Mouse (Mus musculus) neural tube, embryonic 14.5 days (tissue): ENCODE measurements at regions not wholly inside any gene's neighbourhood (a gene's known extent, or its start where the extent isn't known, plus 50 kb on each side); places are given as distances from the start of the nearest gene placed in this dataset.

Experiments used
- ATAC-seq: fragments of 200-750 bp; cut with Nextera tagmentation; 2 replicates; pipeline ENCODE4 v1.8.0; 2017; ENCODE audit warnings: low read depth, mild to moderate bottlenecking, moderate TSS enrichment, moderate library complexity
- H3K27ac ChIP-seq: fragments of 300-500 bp; sonication (generic); 2 replicates; pipeline ENCODE4 v1.5.1; 2014; ENCODE audit warnings: low read depth, mild to moderate bottlenecking, control low read depth, low read length, moderate library complexity, mixed read lengths
- H3K27me3 ChIP-seq: fragments of 300-500 bp; sonication (generic); 2 replicates; pipeline ENCODE4 v1.6.1; 2014; ENCODE audit warnings: low read length; ENCODE audit not compliant: control insufficient read depth, insufficient read depth
- H3K36me3 ChIP-seq: fragments of 300-500 bp; sonication (generic); 2 replicates; pipeline ENCODE4 v1.6.1; 2014; ENCODE audit warnings: low read length, mixed read lengths; ENCODE audit not compliant: control insufficient read depth, insufficient read depth
- H3K4me1 ChIP-seq: fragments of 300-500 bp; sonication (generic); 2 replicates; pipeline ENCODE4 v1.6.1; 2014; ENCODE audit warnings: low read length; ENCODE audit not compliant: control insufficient read depth, insufficient read depth
- H3K4me2 ChIP-seq: fragments of 300-500 bp; sonication (generic); 2 replicates; pipeline ENCODE4 v1.6.1; 2014; ENCODE audit warnings: mild to moderate bottlenecking, low read depth, low read length, control low read depth
- H3K4me3 ChIP-seq: fragments of 300-500 bp; sonication (generic); 2 replicates; pipeline ENCODE4 v1.5.1; 2014; ENCODE audit warnings: low read depth, low read length, control low read depth, mixed read lengths
- H3K9ac ChIP-seq: fragments of 300-500 bp; sonication (generic); replicated peaks from 2 replicates; pipeline ENCODE4 v1.6.1; 2014; ENCODE audit warnings: low read depth, mild to moderate bottlenecking, control low read depth, low read length, mixed read lengths
- H3K9me3 ChIP-seq: fragments of 300-500 bp; sonication (generic); 2 replicates; pipeline ENCODE4 v1.6.1; 2016; ENCODE audit warnings: low read length; ENCODE audit not compliant: control insufficient read depth
- WGBS: fragments of 180-500 bp; shearing (Covaris S2); extraction: QIAGEN DNeasy Blood & Tissue Kit; methylation state at CpG from one replicate; pipeline ENCODE4 v1.1.7; 2014; 5-methylcytosine and 5-hydroxymethylcytosine counted together

DNA sequence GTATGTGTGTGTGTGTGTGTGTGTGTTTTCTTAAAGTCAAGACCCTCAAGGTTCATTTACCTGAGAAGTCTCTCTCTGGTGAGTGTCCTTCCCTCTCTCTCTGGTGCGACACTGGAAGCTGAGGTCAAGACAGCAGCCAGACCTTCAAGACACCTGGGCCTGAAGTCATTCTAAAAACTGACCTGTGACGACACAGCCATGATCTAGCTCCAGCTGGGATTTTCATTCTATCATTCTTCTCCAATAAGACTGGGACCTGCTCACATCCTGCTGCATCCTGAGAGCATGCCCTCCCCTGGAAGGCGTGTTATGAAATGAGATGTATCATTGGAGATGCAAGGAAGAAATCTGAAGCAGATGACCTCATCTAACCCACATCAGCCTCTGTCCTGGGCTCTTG is 118.4 kb upstream of the Adamts9 start:
- no peaks in the 10 kb centered on the region for H3K36me3 ChIP-seq
- no peak overlapping the region for H3K9ac ChIP-seq
- ATAC-seq, result no peak
- H3K4me3 ChIP-seq, result no peak overlapping the region
- no peaks in the 10 kb centered on the region for H3K27me3 ChIP-seq
- WGBS, result 90% methylated on average over 3 of the region's 3 CpGs
- peaks cover 8% of the 10 kb centered on the region; the same call in 1 of the 2 replicates for H3K4me1 ChIP-seq
- H3K4me2 ChIP-seq, result no peak overlapping the region
- H3K27ac ChIP-seq, result no peak overlapping the region
- no peaks in the 10 kb centered on the region for H3K9me3 ChIP-seq

DNA sequence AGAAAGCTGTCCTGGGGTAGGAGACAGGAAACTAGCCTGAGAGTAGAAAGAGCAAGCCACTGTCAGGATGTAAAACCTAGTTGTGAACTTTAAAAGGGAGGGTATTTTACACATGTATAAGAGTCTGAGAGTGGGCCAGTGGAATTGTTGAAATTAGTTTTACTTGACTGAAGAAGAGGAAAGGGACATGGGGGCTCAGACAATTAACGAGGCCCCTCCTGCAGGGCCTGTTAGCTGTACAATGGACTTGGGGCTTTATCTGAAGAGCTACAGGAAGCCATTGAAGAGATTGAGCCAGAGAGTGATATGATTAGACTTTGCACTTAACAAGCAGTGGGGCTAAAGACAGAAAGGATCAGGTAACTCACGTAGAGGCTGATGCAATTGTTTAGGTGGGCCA is 102.2 kb upstream of the Adamts9 start:
- Histone ChIP-seq H3K4me1 (no peaks in the 10 kb centered on the region), H3K4me2 (no peak overlapping the region), H3K9ac (no peak overlapping the region), H3K9me3 (no peaks in the 10 kb centered on the region), H3K27ac (no peak overlapping the region), H3K36me3 (no peaks in the 10 kb centered on the region), H3K4me3 (no peak overlapping the region), H3K27me3 (no peaks in the 10 kb centered on the region)
- no peak for ATAC-seq
- 53% methylated on average over 2 of the region's 2 CpGs for WGBS

DNA sequence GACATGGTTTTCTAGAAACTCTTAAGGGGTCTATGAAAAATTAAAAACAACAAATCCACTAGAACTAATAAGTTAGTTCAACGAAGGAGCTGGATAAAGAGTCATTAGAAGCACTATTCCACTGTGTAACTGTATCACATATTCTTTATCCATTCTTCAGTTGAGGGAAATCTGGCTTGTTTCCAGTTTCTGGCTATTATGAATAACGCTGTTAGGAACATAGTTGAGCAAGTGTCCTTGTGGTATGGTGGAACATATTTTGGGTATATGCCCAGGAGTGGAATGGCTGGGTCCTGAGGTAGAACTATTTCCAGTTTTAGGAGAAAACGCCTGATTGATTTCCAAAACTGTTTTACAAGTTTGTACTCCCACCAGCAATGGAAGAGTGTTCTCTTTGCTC is 97.7 kb upstream of the Adamts9 start:
- peaks cover 2% of the 10 kb centered on the region; the same call in 1 of the 2 replicates for H3K9me3 ChIP-seq
- no peaks in the 10 kb centered on the region for H3K4me1 ChIP-seq
- no peak for ATAC-seq
- no peak overlapping the region for H3K27ac ChIP-seq
- H3K9ac ChIP-seq, result no peak overlapping the region
- WGBS, result 87% methylated on average over 3 of the region's 3 CpGs
- H3K4me3 ChIP-seq, result no peak overlapping the region
- H3K27me3 ChIP-seq, result no peaks in the 10 kb centered on the region
- H3K4me2 ChIP-seq, result no peak overlapping the region
- no peaks in the 10 kb centered on the region for H3K36me3 ChIP-seq

DNA sequence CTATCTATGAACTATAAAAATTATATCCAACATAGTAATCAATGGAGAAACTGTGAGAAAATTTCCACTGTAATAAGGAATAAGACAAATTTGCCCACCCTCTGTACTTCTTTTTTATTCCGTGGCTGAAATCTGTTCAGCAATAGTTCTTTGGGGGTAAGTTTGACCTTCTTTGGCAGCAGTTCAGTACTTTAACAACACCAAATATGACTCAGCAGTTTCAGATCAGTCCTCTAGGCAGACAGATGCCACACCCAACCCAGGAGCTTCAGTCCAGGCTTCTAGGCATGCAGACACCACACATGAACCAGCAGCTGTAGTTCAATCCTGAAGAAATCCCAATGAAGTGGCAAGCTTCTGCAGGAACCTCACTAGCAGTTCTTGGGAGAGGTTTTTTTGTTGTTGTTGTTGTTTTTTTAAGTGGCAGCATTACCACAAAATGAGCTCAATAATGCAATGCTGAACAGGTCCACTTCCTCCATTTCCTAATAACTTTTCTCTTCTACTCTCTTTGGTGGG is 88.6 kb upstream of the Adamts9 start:
- Histone ChIP-seq H3K27ac (no peak overlapping the region), H3K27me3 (no peaks in the 10 kb centered on the region), H3K4me1 (no peaks in the 10 kb centered on the region), H3K9me3 (peaks cover 2% of the 10 kb centered on the region; the same call in 1 of the 2 replicates), H3K4me3 (no peak overlapping the region), H3K9ac (no peak overlapping the region), H3K4me2 (no peak overlapping the region), H3K36me3 (no peaks in the 10 kb centered on the region)
- no peak for ATAC-seq
- WGBS, result 86% methylated on average over 1 of the region's 1 CpGs

DNA sequence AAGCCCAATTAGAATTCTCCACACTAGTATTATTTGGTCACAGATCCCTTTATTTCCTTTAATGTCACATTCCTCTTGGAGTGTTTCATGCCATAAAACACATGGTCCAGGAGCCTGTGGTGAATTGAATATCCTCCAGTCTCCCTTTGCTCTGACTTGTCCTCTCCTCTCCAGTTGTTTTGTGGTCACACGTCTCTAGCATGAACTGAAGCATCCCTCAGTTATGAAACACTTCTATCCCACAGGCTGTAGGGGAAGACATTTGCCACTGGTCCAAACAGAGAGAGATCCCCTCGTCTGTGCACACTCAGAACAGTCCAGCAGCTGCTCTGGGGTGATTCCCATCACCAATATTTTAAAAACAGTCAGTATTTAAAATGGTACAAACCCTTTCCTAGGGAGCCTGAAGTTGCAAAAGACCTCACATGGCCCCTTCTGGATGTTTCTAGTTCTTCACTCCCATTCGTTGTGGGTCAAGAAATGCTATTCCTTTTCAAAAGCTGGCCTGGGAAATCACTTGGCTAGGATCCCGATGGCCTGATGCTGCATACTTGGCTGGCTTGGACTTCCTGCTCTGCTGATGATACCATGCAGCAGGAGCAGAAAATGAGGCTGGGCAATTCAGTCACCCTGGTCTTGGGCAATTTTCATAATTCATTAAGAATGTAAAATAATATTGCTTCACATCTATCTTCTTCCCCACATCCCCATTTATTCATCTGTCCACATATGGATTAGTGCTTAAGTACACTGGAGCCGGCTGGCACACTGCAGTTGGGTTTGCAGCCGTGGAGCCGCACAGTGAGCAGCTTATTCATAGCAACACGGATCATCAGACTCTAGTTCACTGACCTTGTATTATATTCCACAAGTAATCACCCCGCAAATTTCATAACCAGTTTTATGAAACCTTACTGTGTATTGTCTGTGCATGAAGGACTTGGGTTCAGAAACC is 83.1 kb upstream of the Adamts9 start:
- Histone ChIP-seq H3K9ac (no peak overlapping the region), H3K4me2 (no peak overlapping the region), H3K27me3 (no peaks in the 10 kb centered on the region), H3K27ac (no peak overlapping the region), H3K36me3 (no peaks in the 10 kb centered on the region), H3K4me3 (no peak overlapping the region), H3K4me1 (no peaks in the 10 kb centered on the region), H3K9me3 (no peaks in the 10 kb centered on the region)
- 69% methylated on average over 9 of the region's 9 CpGs for WGBS
- no peak for ATAC-seq

DNA sequence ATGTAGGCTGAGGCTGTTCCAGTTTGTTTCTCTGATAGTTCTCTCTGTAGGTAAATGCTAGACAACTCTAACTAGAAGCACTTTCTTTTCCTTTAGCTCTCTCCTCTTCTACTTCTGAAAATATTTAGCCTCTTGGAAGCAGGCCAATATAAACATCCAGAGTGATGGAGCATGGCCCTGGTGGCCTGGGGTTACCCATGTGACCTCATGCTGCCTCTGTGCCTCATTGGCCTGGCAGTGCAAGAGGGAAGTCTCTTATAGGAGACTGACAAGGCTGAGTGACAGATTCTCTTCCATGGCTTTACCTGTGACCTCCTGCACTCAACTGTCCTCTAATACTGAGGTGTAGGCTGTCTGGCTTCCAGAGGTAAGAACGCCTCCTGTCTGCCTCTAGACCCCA is 71.2 kb upstream of the Adamts9 start:
- no peak overlapping the region for H3K9ac ChIP-seq
- 91% methylated on average over 1 of the region's 1 CpGs for WGBS
- H3K4me1 ChIP-seq, result no peaks in the 10 kb centered on the region
- no peak overlapping the region for H3K4me2 ChIP-seq
- ATAC-seq, result no peak
- H3K36me3 ChIP-seq, result no peaks in the 10 kb centered on the region
- no peak overlapping the region for H3K4me3 ChIP-seq
- no peaks in the 10 kb centered on the region for H3K27me3 ChIP-seq
- no peak overlapping the region for H3K27ac ChIP-seq
- H3K9me3 ChIP-seq, result no peaks in the 10 kb centered on the region

DNA sequence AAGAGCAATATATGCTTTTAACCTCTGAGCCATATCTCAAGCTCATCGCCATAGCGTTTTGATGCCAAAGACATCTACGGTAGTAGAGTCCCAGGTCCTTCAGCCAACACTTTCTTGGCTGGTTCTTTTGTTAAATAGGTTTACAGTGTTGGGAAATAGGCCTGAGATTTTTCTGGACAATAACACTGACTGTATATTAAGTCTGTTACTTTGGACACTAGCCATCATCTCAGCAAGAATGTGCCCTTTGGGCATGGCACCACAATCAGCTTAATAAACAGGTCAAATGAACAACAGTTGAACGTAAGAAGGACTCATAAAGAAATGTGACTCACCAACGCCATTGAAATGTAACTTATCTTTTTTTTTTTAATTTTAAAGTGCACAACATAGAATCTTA is 68.6 kb upstream of the Adamts9 start:
- WGBS, result 79% methylated on average over 5 of the region's 5 CpGs
- H3K9me3 ChIP-seq, result no peaks in the 10 kb centered on the region
- no peak overlapping the region for H3K4me2 ChIP-seq
- no peak overlapping the region for H3K4me3 ChIP-seq
- H3K27ac ChIP-seq, result no peak overlapping the region
- no peak overlapping the region for H3K9ac ChIP-seq
- no peaks in the 10 kb centered on the region for H3K27me3 ChIP-seq
- no peaks in the 10 kb centered on the region for H3K36me3 ChIP-seq
- no peaks in the 10 kb centered on the region for H3K4me1 ChIP-seq
- ATAC-seq, result no peak

DNA sequence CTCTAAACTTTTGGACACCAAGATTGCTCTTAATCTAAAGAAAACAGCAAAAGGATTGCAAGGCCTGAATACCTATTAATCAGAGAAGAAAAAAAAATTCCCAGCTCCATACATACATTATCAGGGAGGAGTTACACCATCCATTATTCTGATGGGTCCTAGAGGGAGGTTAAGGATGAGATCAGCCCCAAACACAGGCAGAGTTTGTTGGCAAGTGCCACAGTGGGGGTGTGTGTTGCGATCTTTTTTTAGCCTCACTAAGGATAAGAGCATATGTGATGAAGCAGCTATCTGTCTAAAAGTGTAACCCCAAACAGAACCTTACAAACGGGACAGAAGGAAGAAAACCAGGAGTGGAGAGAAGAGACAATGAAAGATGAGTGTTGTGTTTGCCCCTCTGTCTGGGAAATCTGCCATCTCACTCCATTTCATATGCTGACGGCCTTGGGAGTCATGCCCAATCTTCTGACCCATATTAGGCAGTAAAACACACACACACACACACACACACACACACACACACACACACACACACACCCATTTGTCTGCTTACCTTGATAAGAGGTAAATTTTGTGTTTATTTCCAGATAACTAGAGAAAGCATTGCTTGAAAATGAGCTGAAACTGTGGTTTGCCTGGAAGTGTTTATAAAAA is 61.4 kb upstream of the Adamts9 start:
- H3K9ac ChIP-seq, result no peak overlapping the region
- H3K4me3 ChIP-seq, result no peak overlapping the region
- no peaks in the 10 kb centered on the region for H3K9me3 ChIP-seq
- no peak overlapping the region for H3K27ac ChIP-seq
- no peaks in the 10 kb centered on the region for H3K27me3 ChIP-seq
- 71% methylated on average over 3 of the region's 3 CpGs for WGBS
- H3K36me3 ChIP-seq, result no peaks in the 10 kb centered on the region
- no peaks in the 10 kb centered on the region for H3K4me1 ChIP-seq
- H3K4me2 ChIP-seq, result no peak overlapping the region
- no peak for ATAC-seq

DNA sequence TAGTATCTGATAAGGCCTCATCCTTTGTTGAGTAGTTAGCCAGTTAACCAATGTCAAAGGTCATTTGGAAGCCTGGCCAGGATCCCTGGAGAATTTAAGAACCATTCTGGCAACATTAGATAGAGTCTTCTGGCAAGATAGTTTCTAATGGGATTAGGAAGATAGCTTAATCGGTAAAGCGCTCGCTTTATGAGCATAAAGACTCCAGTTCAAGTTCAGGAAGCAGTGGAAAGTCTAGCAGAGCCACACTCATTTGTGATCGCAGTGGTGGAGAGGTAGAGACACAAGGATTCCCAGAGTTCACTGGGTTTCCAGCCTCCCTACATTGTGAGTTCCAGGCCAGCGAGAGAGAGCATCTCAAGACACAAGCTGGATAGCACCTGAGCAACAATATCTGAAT is 60.5 kb upstream of the Adamts9 start:
- no peaks in the 10 kb centered on the region for H3K4me1 ChIP-seq
- no peak overlapping the region for H3K4me3 ChIP-seq
- H3K4me2 ChIP-seq, result no peak overlapping the region
- no peak overlapping the region for H3K27ac ChIP-seq
- H3K9me3 ChIP-seq, result no peaks in the 10 kb centered on the region
- H3K36me3 ChIP-seq, result no peaks in the 10 kb centered on the region
- no peak for ATAC-seq
- H3K27me3 ChIP-seq, result no peaks in the 10 kb centered on the region
- WGBS, result 97% methylated on average over 5 of the region's 5 CpGs
- H3K9ac ChIP-seq, result no peak overlapping the region
